Mouse (Mus musculus) CD4-positive, CD25-positive, alpha-beta regulatory T cell (primary cell): Measurements from ENCODE around the gene Tlr2. TPM values are rescaled to one million over a fixed set of nuclear protein-coding genes. Genes with fewer than 3 reads are reported as not detected.

Experiments
- polyA plus RNA-seq: library from polyadenylated mRNA; unstranded; fragments of 100-300 nt; shearing (Covaris generic); gene quantifications from one replicate; pipeline ENCODE4 v1.2.1, GENCODE M21; 2017

Gene Tlr2
- polyA plus RNA-seq, result 3.8 TPM

GRCm38 (mm10) chr3:83841095-83841850, at the start of gene Tlr2:
TSS of gene Tlr2 (minus strand) at chr3:83841767.

Other genes with a start within 250 kb of the Tlr2 start
- gene Sfrp2, start 75.4 kb downstream of the Tlr2 start, polyA plus RNA-seq, result 1.1 TPM
- gene Tmem131l, start 198.4 kb upstream of the Tlr2 start, polyA plus RNA-seq, result 71.3 TPM